Mouse (Mus musculus): Measurements from ENCODE around the gene Mbtps2. TPM values are rescaled to one million over a fixed set of nuclear protein-coding genes. Genes with fewer than 3 reads are reported as not detected.

Gene Mbtps2
- 3.8 and 4.7 TPM in 2 replicates for total RNA-seq (2014; rRNA removed)
- 5.5 and 6.3 TPM in 2 replicates for polyA plus RNA-seq (2012; rRNA removed)

DNA sequence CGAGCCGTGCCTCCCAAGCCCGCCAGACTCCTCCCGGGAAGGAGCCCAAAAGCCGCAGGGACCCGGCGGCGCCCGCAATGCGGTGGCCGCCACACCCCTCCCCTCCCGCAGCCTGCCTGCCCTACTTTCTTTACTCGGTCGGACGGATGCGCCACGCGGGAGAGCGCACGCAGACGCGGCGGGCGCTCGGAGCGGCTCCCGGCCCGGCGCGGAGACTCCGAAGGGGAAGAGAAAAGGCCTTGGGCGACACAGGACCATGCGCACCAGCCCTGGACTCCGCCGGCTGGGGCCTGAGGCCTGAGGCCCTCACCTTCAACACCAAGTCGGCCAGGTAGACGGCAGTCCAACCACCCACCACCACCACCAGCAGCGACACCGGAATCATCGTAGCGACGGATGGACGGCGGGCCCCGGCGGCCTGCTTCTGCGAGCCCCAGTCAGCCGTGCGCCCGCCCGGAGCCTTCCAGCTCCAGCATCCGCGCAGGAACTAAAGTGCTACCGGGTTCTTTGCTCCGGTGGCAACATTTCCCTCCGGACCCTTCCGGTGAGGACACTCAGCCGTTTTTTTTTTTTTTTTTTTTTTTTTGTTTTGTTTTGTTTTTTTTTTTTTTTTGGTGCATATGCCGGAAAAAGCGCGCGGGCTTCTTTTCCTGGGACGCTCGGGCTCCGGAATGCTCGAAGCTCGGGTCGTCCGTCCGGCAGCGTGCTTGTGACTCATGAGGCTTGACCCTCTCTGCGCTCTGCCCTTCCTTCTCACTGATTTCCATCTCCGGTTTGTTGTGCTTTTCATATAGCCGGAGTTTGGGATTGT, at the start of gene Mbtps2:
Mbtps2 (minus strand) TSS at position 530 of the 811 bp plus-strand sequence.
- TF ChIP-seq POLR2A (IDR thresholded peaks at IDR 0.05; ENCODE audit: extremely low read depth, insufficient read depth, low read length) (0 out of 2 replicates have a peak, but pooled peaks have one; percentile 8), CTCF (IDR thresholded peaks at IDR 0.05; ENCODE audit: low read depth, low read length) (no peak)
- Histone ChIP-seq H3K4me3 (ENCODE audit: insufficient read depth, low read depth, low read length) (peak within 1 kb of the TSS; percentile 84), H3K36me3 (ENCODE audit: control insufficient read depth, insufficient read depth, low read length) (no peaks in the 10 kb centered on the region), H3K27ac (replicated peaks; ENCODE audit: insufficient read depth, low read depth, low read length) (peak within 1 kb of the TSS; percentile 91), H3K79me2 (ENCODE audit: control insufficient read depth, insufficient read depth, low read length) (peaks cover 4% of the 10 kb centered on the region; the same call in 1 of the 2 replicates), H3K27me3 (ENCODE audit: control insufficient read depth, insufficient read depth, low read length) (no peaks in the 10 kb centered on the region), H3K9ac (ENCODE audit: low read depth, low read length) (peak within 1 kb of the TSS; percentile 81), H3K4me1 (ENCODE audit: control insufficient read depth, insufficient read depth, low read length) (0 out of 2 replicates have a peak, but pooled peaks cover 2% of the 10 kb centered on the region)
- under 1% methylated on average over 54 of the region's 74 CpGs for WGBS
- peak; percentile 51 for DNase-seq (ENCODE audit: extremely low read depth, low read depth, low spot score)

DNA sequence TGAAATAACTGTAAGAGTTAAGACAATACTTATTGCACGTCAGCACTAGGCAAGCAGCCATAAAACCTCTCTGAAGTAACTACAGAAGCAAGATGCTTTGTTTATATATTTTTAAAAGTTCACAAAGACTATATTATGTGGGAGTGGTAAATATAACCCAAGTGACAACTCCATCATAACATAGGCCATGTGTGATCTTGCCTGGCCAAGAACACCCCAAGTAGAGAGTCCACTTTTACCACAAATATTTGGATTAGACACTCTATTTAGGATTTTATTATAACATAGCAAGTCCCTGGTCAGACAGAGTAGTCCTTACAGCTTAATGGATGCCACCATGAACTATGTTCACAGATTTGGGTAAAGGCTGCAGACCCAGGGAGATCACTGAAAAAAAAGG, 47.9 kb upstream of the Mbtps2 start:
- H3K4me3 ChIP-seq (ENCODE audit: insufficient read depth, low read depth, low read length): no peak overlapping the region
- WGBS: 81% methylated on average over 1 of the region's 1 CpGs

GRCm38 (mm10) chrX:157644700-157645099, 46.2 kb upstream of the Mbtps2 start:
- no peak for DNase-seq (ENCODE audit: extremely low read depth, low read depth, low spot score)
- H3K27ac ChIP-seq (replicated peaks; ENCODE audit: insufficient read depth, low read depth, low read length): no peak overlapping the region
- TF ChIP-seq POLR2A (IDR thresholded peaks at IDR 0.05; ENCODE audit: extremely low read depth, insufficient read depth, low read length) (no peak), CTCF (IDR thresholded peaks at IDR 0.05; ENCODE audit: low read depth, low read length) (no peak)
- H3K9ac ChIP-seq (ENCODE audit: low read depth, low read length): no peak overlapping the region
- H3K79me2 ChIP-seq (ENCODE audit: control insufficient read depth, insufficient read depth, low read length): no peaks in the 10 kb centered on the region
- no peaks in the 10 kb centered on the region for H3K27me3 ChIP-seq (ENCODE audit: control insufficient read depth, insufficient read depth, low read length)
- no peaks in the 10 kb centered on the region for H3K36me3 ChIP-seq (ENCODE audit: control insufficient read depth, insufficient read depth, low read length)
- WGBS: 74% methylated on average over 4 of the region's 4 CpGs
- no peaks in the 10 kb centered on the region for H3K4me1 ChIP-seq (ENCODE audit: control insufficient read depth, insufficient read depth, low read length)
- H3K4me3 ChIP-seq (ENCODE audit: insufficient read depth, low read depth, low read length): no peak overlapping the region

More for the DNA sequence above, 47.9 kb upstream of the Mbtps2 start:
- Histone ChIP-seq H3K9ac (ENCODE audit: low read depth, low read length) (no peak overlapping the region), H3K4me1 (ENCODE audit: control insufficient read depth, insufficient read depth, low read length) (no peaks in the 10 kb centered on the region), H3K27ac (replicated peaks; ENCODE audit: insufficient read depth, low read depth, low read length) (no peak overlapping the region), H3K79me2 (ENCODE audit: control insufficient read depth, insufficient read depth, low read length) (no peaks in the 10 kb centered on the region), H3K36me3 (ENCODE audit: control insufficient read depth, insufficient read depth, low read length) (no peaks in the 10 kb centered on the region), H3K27me3 (ENCODE audit: control insufficient read depth, insufficient read depth, low read length) (no peaks in the 10 kb centered on the region)
- DNase-seq (ENCODE audit: extremely low read depth, low read depth, low spot score): no peak
- TF ChIP-seq CTCF (IDR thresholded peaks at IDR 0.05; ENCODE audit: low read depth, low read length) (no peak), POLR2A (IDR thresholded peaks at IDR 0.05; ENCODE audit: extremely low read depth, insufficient read depth, low read length) (no peak)

DNA sequence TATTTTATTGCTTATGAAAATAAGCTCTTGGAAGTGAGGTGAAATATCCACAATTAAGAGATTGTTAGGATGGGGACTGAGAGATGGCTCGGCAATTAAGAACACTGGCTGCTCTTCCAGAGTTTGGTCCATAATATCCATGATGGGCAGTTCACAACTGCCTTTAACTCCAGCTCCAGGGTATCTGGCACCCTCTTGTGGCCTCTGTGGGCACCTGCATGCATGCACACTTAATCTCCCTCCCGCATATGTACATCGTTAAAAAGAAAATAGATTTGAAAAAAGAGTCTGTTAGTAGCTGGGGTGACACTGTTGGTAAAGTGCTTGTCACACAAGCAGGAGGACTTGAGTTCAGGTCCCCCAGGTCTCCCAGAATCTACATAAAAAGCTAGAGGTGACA, 45.8 kb upstream of the Mbtps2 start:
- TF ChIP-seq POLR2A (IDR thresholded peaks at IDR 0.05; ENCODE audit: extremely low read depth, insufficient read depth, low read length) (no peak), CTCF (IDR thresholded peaks at IDR 0.05; ENCODE audit: low read depth, low read length) (peak; percentile 84)
- H3K27ac ChIP-seq (replicated peaks; ENCODE audit: insufficient read depth, low read depth, low read length): no peak overlapping the region
- H3K4me3 ChIP-seq (ENCODE audit: insufficient read depth, low read depth, low read length): no peak overlapping the region
- WGBS: 3% methylated on average over 3 of the region's 3 CpGs
- no peak overlapping the region for H3K9ac ChIP-seq (ENCODE audit: low read depth, low read length)
- no peaks in the 10 kb centered on the region for H3K36me3 ChIP-seq (ENCODE audit: control insufficient read depth, insufficient read depth, low read length)
- no peaks in the 10 kb centered on the region for H3K27me3 ChIP-seq (ENCODE audit: control insufficient read depth, insufficient read depth, low read length)
- H3K4me1 ChIP-seq (ENCODE audit: control insufficient read depth, insufficient read depth, low read length): no peaks in the 10 kb centered on the region
- peak; percentile 25 for DNase-seq (ENCODE audit: extremely low read depth, low read depth, low spot score)
- no peaks in the 10 kb centered on the region for H3K79me2 ChIP-seq (ENCODE audit: control insufficient read depth, insufficient read depth, low read length)

DNA sequence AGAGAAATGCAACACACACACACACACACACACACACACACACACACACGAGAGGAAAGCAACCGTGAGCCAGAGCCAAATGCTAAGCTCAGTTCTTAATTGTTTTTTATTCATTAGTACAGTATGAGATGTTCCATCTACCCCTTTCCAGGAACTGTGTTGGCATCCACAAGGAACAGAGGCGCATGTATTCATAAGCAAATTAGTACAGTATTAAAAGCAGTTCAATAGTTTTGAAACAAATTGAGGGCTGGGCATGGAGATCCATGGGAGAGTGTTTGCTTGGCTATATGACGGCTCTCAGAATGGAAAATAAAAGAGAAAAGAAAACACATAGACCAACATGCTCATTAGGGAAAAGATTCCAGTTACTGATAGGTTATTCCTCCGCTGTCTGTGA, 44.3 kb upstream of the Mbtps2 start:
- no peaks in the 10 kb centered on the region for H3K36me3 ChIP-seq (ENCODE audit: control insufficient read depth, insufficient read depth, low read length)
- H3K27me3 ChIP-seq (ENCODE audit: control insufficient read depth, insufficient read depth, low read length): no peaks in the 10 kb centered on the region
- no peak for DNase-seq (ENCODE audit: extremely low read depth, low read depth, low spot score)
- H3K27ac ChIP-seq (replicated peaks; ENCODE audit: insufficient read depth, low read depth, low read length): no peak overlapping the region
- TF ChIP-seq POLR2A (IDR thresholded peaks at IDR 0.05; ENCODE audit: extremely low read depth, insufficient read depth, low read length) (no peak), CTCF (IDR thresholded peaks at IDR 0.05; ENCODE audit: low read depth, low read length) (no peak)
- H3K9ac ChIP-seq (ENCODE audit: low read depth, low read length): no peak overlapping the region
- no peaks in the 10 kb centered on the region for H3K79me2 ChIP-seq (ENCODE audit: control insufficient read depth, insufficient read depth, low read length)
- H3K4me1 ChIP-seq (ENCODE audit: control insufficient read depth, insufficient read depth, low read length): no peaks in the 10 kb centered on the region
- no peak overlapping the region for H3K4me3 ChIP-seq (ENCODE audit: insufficient read depth, low read depth, low read length)
- WGBS: 75% methylated on average over 5 of the region's 5 CpGs

GRCm38 (mm10) chrX:157637253-157637652, 38.7 kb upstream of the Mbtps2 start:
- no peak for DNase-seq (ENCODE audit: extremely low read depth, low read depth, low spot score)
- H3K27me3 ChIP-seq (ENCODE audit: control insufficient read depth, insufficient read depth, low read length): no peaks in the 10 kb centered on the region
- no peak overlapping the region for H3K4me3 ChIP-seq (ENCODE audit: insufficient read depth, low read depth, low read length)
- H3K27ac ChIP-seq (replicated peaks; ENCODE audit: insufficient read depth, low read depth, low read length): no peak overlapping the region
- WGBS: 83% methylated on average over 1 of the region's 1 CpGs
- H3K36me3 ChIP-seq (ENCODE audit: control insufficient read depth, insufficient read depth, low read length): no peaks in the 10 kb centered on the region
- TF ChIP-seq CTCF (IDR thresholded peaks at IDR 0.05; ENCODE audit: low read depth, low read length) (no peak), POLR2A (IDR thresholded peaks at IDR 0.05; ENCODE audit: extremely low read depth, insufficient read depth, low read length) (no peak)
- no peak overlapping the region for H3K9ac ChIP-seq (ENCODE audit: low read depth, low read length)
- H3K4me1 ChIP-seq (ENCODE audit: control insufficient read depth, insufficient read depth, low read length): no peaks in the 10 kb centered on the region
- no peaks in the 10 kb centered on the region for H3K79me2 ChIP-seq (ENCODE audit: control insufficient read depth, insufficient read depth, low read length)

Data from liver, adult 2 months (tissue).